Comparison of ENCODE assay signal across 27 mouse cellular contexts in genomic region chr12:79417360-79417759, GRCm38 (mm10).
DNase-seq lines count a peak whose midpoint lies in the region; ATAC-seq and TF ChIP-seq lines count a peak whose summit lies in the region.
"Had no signal": no experiment of that assay in that cellular context is flagged by ENCODE, and none has a peak within 500 bp of the region (broad histone marks: within the 10 kb centered on the region; RNA-seq: fewer than 3 reads in every experiment).

No protein-coding gene starts in this region.

- WGBS in embryonic facial prominence, embryonic 14.5 days, result 65% methylated on average over 6 of the region's 6 CpGs
- WGBS in embryonic facial prominence, embryonic 10.5 days, result 88% methylated on average over 6 of the region's 6 CpGs
- WGBS in lung, embryonic 16.5 days, result 54% methylated on average over 6 of the region's 6 CpGs
- WGBS in lung, adult 2 months, result 52% methylated on average over 6 of the region's 6 CpGs
- WGBS in embryonic facial prominence, embryonic 15.5 days, result 64% methylated on average over 6 of the region's 6 CpGs

- peak overlapping the region; percentile 28; the same call in 1 of the 2 replicates for H3K27ac ChIP-seq in embryonic facial prominence, embryonic 14.5 days (replicated peaks; ENCODE audit: low read depth, low read length)
- H3K27ac ChIP-seq in embryonic facial prominence, embryonic 10.5 days (replicated peaks), result no peak overlapping the region
- peak overlapping the region; percentile 68; the same call in 1 of the 2 replicates for H3K27ac ChIP-seq in lung, embryonic 16.5 days (ENCODE audit: low read length)
- H3K27ac ChIP-seq in embryonic facial prominence, embryonic 15.5 days (replicated peaks), result peak overlapping the region; percentile 44
- H3K27ac ChIP-seq: embryonic facial prominence, embryonic 12.5 days; forebrain, embryonic 13.5 days; forebrain, embryonic 15.5 days had no signal

- no peaks in the 10 kb centered on the region for H3K9me3 ChIP-seq in embryonic facial prominence, embryonic 14.5 days (ENCODE audit: control insufficient read depth, low read length)
- H3K9me3 ChIP-seq in embryonic facial prominence, embryonic 10.5 days, result no peaks in the 10 kb centered on the region
- H3K9me3 ChIP-seq in lung, embryonic 16.5 days (ENCODE audit: control insufficient read depth, low read length), result no peaks in the 10 kb centered on the region
- no peaks in the 10 kb centered on the region for H3K9me3 ChIP-seq in embryonic facial prominence, embryonic 15.5 days (replicated peaks)
- H3K9me3 ChIP-seq: embryonic facial prominence, embryonic 12.5 days; forebrain, embryonic 13.5 days; forebrain, embryonic 15.5 days; G1E had no signal

- H3K4me1 ChIP-seq in embryonic facial prominence, embryonic 14.5 days (ENCODE audit: control insufficient read depth, insufficient read depth, low read length), result peaks cover 7% of the 10 kb centered on the region; the same call in 1 of the 2 replicates
- H3K4me1 ChIP-seq in embryonic facial prominence, embryonic 10.5 days, result peaks cover 18% of the 10 kb centered on the region
- peaks cover 6% of the 10 kb centered on the region for H3K4me1 ChIP-seq in lung, embryonic 16.5 days (replicated peaks; ENCODE audit: control insufficient read depth, insufficient read depth, low read length)
- H3K4me1 ChIP-seq in lung, adult 2 months (ENCODE audit: control insufficient read depth, insufficient read depth, low read length), result 0 out of 2 replicates have a peak, but pooled peaks cover 2% of the 10 kb centered on the region
- H3K4me1 ChIP-seq in embryonic facial prominence, embryonic 15.5 days, result no peaks in the 10 kb centered on the region
- H3K4me1 ChIP-seq: forebrain, embryonic 13.5 days; forebrain, embryonic 15.5 days had no signal

- H3K36me3 ChIP-seq in embryonic facial prominence, embryonic 14.5 days (ENCODE audit: control insufficient read depth, insufficient read depth, low read length), result no peaks in the 10 kb centered on the region
- H3K36me3 ChIP-seq in embryonic facial prominence, embryonic 10.5 days (replicated peaks), result no peaks in the 10 kb centered on the region
- no peaks in the 10 kb centered on the region for H3K36me3 ChIP-seq in lung, embryonic 16.5 days (ENCODE audit: control insufficient read depth, insufficient read depth, low read length)
- H3K36me3 ChIP-seq in embryonic facial prominence, embryonic 15.5 days, result no peaks in the 10 kb centered on the region
- H3K36me3 ChIP-seq: embryonic facial prominence, embryonic 12.5 days; forebrain, embryonic 15.5 days; G1E had no signal

- H3K27me3 ChIP-seq in embryonic facial prominence, embryonic 14.5 days (replicated peaks; ENCODE audit: control insufficient read depth, insufficient read depth, low read length), result no peaks in the 10 kb centered on the region
- H3K27me3 ChIP-seq in embryonic facial prominence, embryonic 10.5 days (replicated peaks; ENCODE audit: low read depth, poor library complexity, severe bottlenecking), result no peaks in the 10 kb centered on the region
- H3K27me3 ChIP-seq in lung, embryonic 16.5 days (ENCODE audit: control insufficient read depth, insufficient read depth, low read depth, low read length), result no peaks in the 10 kb centered on the region
- no peaks in the 10 kb centered on the region for H3K27me3 ChIP-seq in embryonic facial prominence, embryonic 15.5 days
- H3K27me3 ChIP-seq: CH12.LX; embryonic facial prominence, embryonic 12.5 days; forebrain, embryonic 13.5 days; forebrain, embryonic 15.5 days; Patski had no signal

- TF ChIP-seq CTCF in lung, adult 2 months (IDR thresholded peaks at IDR 0.05; ENCODE audit: insufficient read depth, low read length), result no peak

- no peak overlapping the region for H3K4me2 ChIP-seq in embryonic facial prominence, embryonic 14.5 days (ENCODE audit: low read depth, low read length)
- H3K4me2 ChIP-seq in lung, embryonic 16.5 days (ENCODE audit: low read depth, low read length), result no peak overlapping the region
- H3K4me2 ChIP-seq in embryonic facial prominence, embryonic 15.5 days (replicated peaks), result no peak overlapping the region
- H3K4me2 ChIP-seq: embryonic facial prominence, embryonic 12.5 days; forebrain, embryonic 13.5 days; forebrain, embryonic 15.5 days had no signal

- H3K4me3 ChIP-seq in embryonic facial prominence, embryonic 14.5 days (ENCODE audit: low read depth, low read length), result no peak overlapping the region
- no peak overlapping the region for H3K4me3 ChIP-seq in embryonic facial prominence, embryonic 10.5 days
- no peak overlapping the region for H3K4me3 ChIP-seq in lung, embryonic 16.5 days (ENCODE audit: low read length)
- no peak overlapping the region for H3K4me3 ChIP-seq in lung, adult 2 months (replicated peaks; ENCODE audit: extremely low read depth, low read depth, low read length)
- no peak overlapping the region for H3K4me3 ChIP-seq in embryonic facial prominence, embryonic 15.5 days (replicated peaks)
- H3K4me3 ChIP-seq: embryonic facial prominence, embryonic 12.5 days; forebrain, embryonic 13.5 days; forebrain, embryonic 15.5 days had no signal

- no peak for TF ChIP-seq POLR2A in lung, adult 2 months (IDR thresholded peaks at IDR 0.05; ENCODE audit: borderline replicate concordance, extremely low read depth, low read depth, low read length)

- H3K9ac ChIP-seq in embryonic facial prominence, embryonic 14.5 days (ENCODE audit: low read depth, low read length), result no peak overlapping the region
- 0 out of 2 replicates have a peak overlapping the region, but pooled peaks have one; percentile 24 for H3K9ac ChIP-seq in lung, embryonic 16.5 days (ENCODE audit: low read length)
- H3K9ac ChIP-seq in embryonic facial prominence, embryonic 15.5 days, result no peak overlapping the region
- H3K9ac ChIP-seq: embryonic facial prominence, embryonic 12.5 days; forebrain, embryonic 13.5 days; forebrain, embryonic 15.5 days; forebrain, postnatal 0 days had no signal

- ATAC-seq in embryonic facial prominence, embryonic 14.5 days (ENCODE audit: low read depth), result no peak
- peak; percentile 63; the same call in 1 of the 2 replicates for ATAC-seq in lung, embryonic 16.5 days (ENCODE audit: low read depth)
- ATAC-seq in embryonic facial prominence, embryonic 15.5 days (ENCODE audit: insufficient number of reproducible peaks, low FRiP score, low TSS enrichment, low read depth), result no peak
- ATAC-seq: activated CD4-positive, CD25-positive, alpha-beta regulatory T cell, adult 4 months; CD4-positive, CD25-positive, alpha-beta regulatory T cell, adult 4 months; forebrain, embryonic 13.5 days; forebrain, embryonic 15.5 days; forebrain, postnatal 0 days; Patski had no signal

- no peak for DNase-seq in embryonic facial prominence, embryonic 14.5 days (ENCODE audit: low spot score)
- DNase-seq in embryonic facial prominence, embryonic 10.5 days (ENCODE audit: low spot score), result no peak
- DNase-seq in lung, postnatal 4 days, result no peak
- DNase-seq in lung, postnatal 25 days (ENCODE audit: low spot score), result peak; percentile 16
- DNase-seq in lung, adult 2 months, result no peak
- no peak for DNase-seq in adrenal gland, postnatal 36 days
- DNase-seq: adrenal gland, adult 8-10 months; adrenal gland, postnatal 14 days; B cell, adult 2 months; cerebellum, adult 11 months; cerebellum, adult 18-20 months; cerebellum, adult 8-10 months; cerebellum, adult 9-11 months; cerebellum, postnatal 14 days; cerebellum, postnatal 36 days; embryo, embryonic 11 days; forebrain, postnatal 0 days had no signal
